Mouse (Mus musculus) ES-Bruce4 (cell line): ENCODE data around the gene Zfp664. TPM values are rescaled to one million over a fixed set of nuclear protein-coding genes. Genes with fewer than 3 reads are reported as not detected.
A peak's percentile ranks its signal among the peaks of the same experiment; 100 is the strongest.

ENCODE experiments used
- H3K27ac ChIP-seq: 2 replicates; pipeline ENCODE4 v1.5.1; 2012; ENCODE audit warnings: low read length, inconsistent platforms; ENCODE audit not compliant: insufficient read depth
- H3K27me3 ChIP-seq: 2 replicates; pipeline ENCODE4 v1.6.1; 2012; ENCODE audit warnings: mild to moderate bottlenecking, low read length, inconsistent platforms; ENCODE audit not compliant: control insufficient read depth, poor library complexity, insufficient read depth, severe bottlenecking
- H3K36me3 ChIP-seq: 2 replicates; pipeline ENCODE4 v1.6.1; 2012; ENCODE audit warnings: inconsistent platforms, mild to moderate bottlenecking, low read length, moderate library complexity; ENCODE audit not compliant: control insufficient read depth, poor library complexity, insufficient read depth, severe bottlenecking
- H3K4me1 ChIP-seq: one replicate; pipeline ENCODE4 v1.8.1; 2011; ENCODE audit warnings: low read length; ENCODE audit not compliant: control insufficient read depth, insufficient read depth
- H3K4me3 ChIP-seq: 2 replicates; pipeline ENCODE4 v1.5.1; 2011; ENCODE audit warnings: low read depth, mild to moderate bottlenecking, low read length
- H3K9ac ChIP-seq: 2 replicates; pipeline ENCODE4 v1.6.1; 2012; ENCODE audit warnings: low read depth, mild to moderate bottlenecking, inconsistent platforms; ENCODE audit not compliant: poor library complexity, severe bottlenecking
- H3K9me3 ChIP-seq: replicated peaks from 2 replicates; pipeline ENCODE4 v1.6.1; 2012; ENCODE audit warnings: mild to moderate bottlenecking, low read length, inconsistent platforms; ENCODE audit not compliant: control insufficient read depth, poor library complexity, insufficient read depth, severe bottlenecking
- CTCF ChIP-seq: IDR thresholded peaks from one replicate; pipeline ENCODE4 v1.8.1; 2011; ENCODE audit warnings: low read depth, low read length
- EP300 ChIP-seq: IDR thresholded peaks from 2 replicates; pipeline ENCODE4 v1.6.1; 2011; ENCODE audit warnings: low read depth, low read length; ENCODE audit not compliant: insufficient read depth
- POLR2A ChIP-seq: IDR thresholded peaks from one replicate; pipeline ENCODE4 v1.8.1; 2011; ENCODE audit warnings: low read length; ENCODE audit not compliant: insufficient read depth
- polyA plus RNA-seq: library from polyadenylated mRNA; stranded (reverse); fragments of >200 nt; gene quantifications from 2 replicates; pipeline ENCODE4 v1.2.4, GENCODE M21; 2011; ENCODE audit warnings: low read depth; ENCODE audit not compliant: missing spikeins, insufficient read depth, insufficient read length

Zfp664 gene
- polyA plus RNA-seq, 1 experiment: 103 TPM

GRCm38 (mm10) chr5:124903852-124904251 lies 41.4 kb downstream of the Zfp664 start:
- no peaks in the 10 kb centered on the region for H3K36me3 ChIP-seq
- no peak overlapping the region for H3K4me3 ChIP-seq
- H3K9ac ChIP-seq: no peak overlapping the region
- H3K27me3 ChIP-seq: no peaks in the 10 kb centered on the region
- H3K9me3 ChIP-seq: no peaks in the 10 kb centered on the region
- peaks cover 2% of the 10 kb centered on the region for H3K4me1 ChIP-seq
- no peak for TF ChIP-seq EP300
- no peak for TF ChIP-seq POLR2A
- no peak overlapping the region for H3K27ac ChIP-seq

DNA sequence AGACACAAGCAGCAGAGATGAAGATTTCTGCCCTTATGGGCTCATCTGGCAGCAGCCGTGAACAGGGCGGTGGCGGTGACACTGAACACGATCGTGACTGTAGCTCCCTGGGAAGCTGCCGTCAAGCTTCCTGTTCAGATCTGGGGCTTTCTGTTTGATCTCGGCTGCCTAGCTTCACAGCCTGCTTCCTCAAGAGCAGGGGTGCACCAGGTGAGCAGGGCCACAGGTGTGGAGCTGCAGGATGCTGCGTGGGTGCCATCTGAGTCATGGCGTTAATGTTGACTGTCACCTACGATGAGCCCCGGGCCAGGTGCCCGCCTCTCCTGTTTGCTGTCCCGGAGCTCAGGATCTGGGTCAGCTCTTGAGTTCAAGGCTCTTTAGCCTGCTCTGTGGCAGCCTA lies 44.4 kb downstream of the Zfp664 start:
- Histone ChIP-seq H3K4me3 (no peak overlapping the region), H3K9ac (no peak overlapping the region), H3K27me3 (no peaks in the 10 kb centered on the region), H3K4me1 (peaks cover 2% of the 10 kb centered on the region), H3K27ac (no peak overlapping the region), H3K36me3 (no peaks in the 10 kb centered on the region), H3K9me3 (no peaks in the 10 kb centered on the region)
- TF ChIP-seq CTCF: no peak
- no peak for TF ChIP-seq EP300
- no peak for TF ChIP-seq POLR2A

GRCm38 (mm10) chr5:124908860-124909259 lies 46.4 kb downstream of the Zfp664 start:
- no peak for TF ChIP-seq POLR2A
- 0 out of 2 replicates have a peak, but pooled peaks have one; percentile 21 for TF ChIP-seq EP300
- peak; percentile 92 for TF ChIP-seq CTCF
- Histone ChIP-seq H3K4me3 (no peak overlapping the region), H3K9ac (no peak overlapping the region), H3K36me3 (no peaks in the 10 kb centered on the region), H3K9me3 (no peaks in the 10 kb centered on the region), H3K4me1 (peaks cover 2% of the 10 kb centered on the region), H3K27me3 (no peaks in the 10 kb centered on the region), H3K27ac (no peak overlapping the region)

- Histone ChIP-seq H3K9me3 (no peaks in the 10 kb centered on the region), H3K4me3 (no peak overlapping the region), H3K27ac (no peak overlapping the region), H3K36me3 (no peaks in the 10 kb centered on the region), H3K27me3 (no peaks in the 10 kb centered on the region), H3K4me1 (no peaks in the 10 kb centered on the region), H3K9ac (no peak overlapping the region)
- TF ChIP-seq POLR2A (no peak), CTCF (no peak)
Observed at GRCm38 (mm10) chr5:124912276-124912675, 49.8 kb downstream of the Zfp664 start.

GRCm38 (mm10) chr5:124912946-124913933 lies 50.7 kb downstream of the Zfp664 start:
- no peak overlapping the region for H3K4me3 ChIP-seq
- H3K9ac ChIP-seq: no peak overlapping the region
- H3K27ac ChIP-seq: no peak overlapping the region
- no peaks in the 10 kb centered on the region for H3K4me1 ChIP-seq
- H3K27me3 ChIP-seq: no peaks in the 10 kb centered on the region
- H3K9me3 ChIP-seq: no peaks in the 10 kb centered on the region
- TF ChIP-seq CTCF (no peak), POLR2A (no peak), EP300 (no peak)
- H3K36me3 ChIP-seq: no peaks in the 10 kb centered on the region

DNA sequence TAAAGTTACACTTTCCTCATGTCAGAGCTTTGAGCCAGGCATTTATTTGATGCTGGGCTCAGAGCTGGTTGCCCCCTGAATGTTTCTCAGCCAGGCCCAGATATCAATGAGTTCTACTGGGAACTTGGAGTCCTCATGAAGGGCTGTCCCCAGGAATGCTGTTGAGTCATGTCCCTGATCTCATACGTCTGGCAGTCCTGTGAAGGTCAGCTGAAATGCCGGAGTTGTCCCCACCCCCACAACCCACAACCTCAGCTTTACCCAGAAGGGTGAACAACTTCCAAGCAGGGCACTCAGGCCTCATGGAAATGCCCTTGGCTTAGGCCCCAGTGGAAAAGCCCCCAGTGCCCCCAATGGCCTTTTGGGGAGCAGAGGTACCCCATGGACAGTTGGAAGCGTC lies 57.3 kb downstream of the Zfp664 start:
- Histone ChIP-seq H3K27ac (no peak overlapping the region), H3K36me3 (no peaks in the 10 kb centered on the region), H3K4me1 (no peaks in the 10 kb centered on the region), H3K9ac (no peak overlapping the region), H3K27me3 (no peaks in the 10 kb centered on the region), H3K9me3 (no peaks in the 10 kb centered on the region), H3K4me3 (no peak overlapping the region)
- TF ChIP-seq POLR2A (no peak), EP300 (no peak), CTCF (no peak)
